Mouse (Mus musculus) hematopoietic stem cell, adult 5-6 weeks (primary cell): ENCODE measurements around the gene Sh3d19. TPM values are rescaled to one million over a fixed set of nuclear protein-coding genes. Genes with fewer than 3 reads are reported as not detected.

Source experiments
- ATAC-seq, 2 experiments: fragments of 125-278 bp in 1 of 2; replicated peaks in 1 of 2; 2 replicates each; pipeline ENCODE4 v1.8.0; 2016 to 2017; ENCODE audit warnings: inconsistent platforms in 2 of 2, mild to moderate bottlenecking in 2 of 2, moderate number of reproducible peaks in 2 of 2, low read depth in 1 of 2, moderate TSS enrichment in 1 of 2; ENCODE audit not compliant: low FRiP score in 2 of 2, poor library complexity in 2 of 2, severe bottlenecking in 2 of 2, insufficient read depth in 1 of 2, low TSS enrichment in 1 of 2
- total RNA-seq: library from RNA; stranded (forward); fragments of 172-1452, 232-1000 nt; gene quantifications from 2 replicates; pipeline ENCODE4 v1.2.3, GENCODE M21; 2017

The Sh3d19 gene
- total RNA-seq: 3.3 and 4.3 TPM in 2 replicates

DNA sequence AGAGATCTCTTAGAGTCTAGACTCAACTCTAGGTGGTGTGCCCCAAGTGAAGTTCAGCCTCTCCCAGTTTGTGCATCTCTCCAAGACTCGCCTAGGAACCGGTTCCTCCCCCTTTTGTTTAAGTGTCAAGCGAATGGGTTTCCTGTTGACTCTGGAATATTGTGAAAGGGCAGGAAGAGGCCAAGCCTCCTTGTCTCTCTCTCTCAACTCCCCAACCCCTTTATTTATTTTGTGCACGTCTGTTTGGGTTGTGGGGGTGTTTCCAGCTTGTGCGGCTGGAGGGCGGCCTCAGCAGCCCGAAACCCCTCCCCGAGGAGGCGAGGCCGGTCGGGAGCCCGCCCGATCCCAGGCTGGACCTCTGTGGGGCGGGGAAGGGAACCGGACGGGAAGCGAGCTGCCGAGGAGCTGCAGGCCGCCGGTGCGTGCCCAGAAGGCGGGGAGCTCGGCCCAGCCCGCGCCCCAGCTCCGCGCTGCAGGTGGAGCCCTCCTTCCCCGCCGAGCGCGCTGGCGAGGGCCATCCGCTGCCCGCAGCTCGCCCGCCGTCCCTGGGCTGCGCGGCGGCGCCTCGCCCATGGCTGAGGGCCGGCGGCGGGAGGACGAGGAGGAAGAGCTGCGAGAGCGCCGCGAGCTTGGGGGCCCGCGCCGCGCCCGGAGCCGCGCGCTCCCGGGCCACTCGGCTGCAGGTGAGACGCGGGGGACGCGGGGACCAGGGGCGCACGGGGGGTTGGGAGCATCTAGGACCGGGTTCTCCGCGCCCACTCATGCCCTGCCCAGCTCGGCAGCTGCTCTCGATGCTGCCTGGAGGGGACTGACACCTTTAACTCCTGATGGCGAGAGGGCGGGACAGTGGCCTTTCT lies at the start of gene Sh3d19:
Sh3d19 (plus strand) TSS at position 368 of the 857 bp plus-strand sequence.
- peak in 1 of 2 experiments; percentile 60; a peak in 2 of 4 replicates for ATAC-seq

- ATAC-seq: no peak
Observed at GRCm38 (mm10) chr3:85922331-85922730, 48.6 kb upstream of the Sh3d19 start.

GRCm38 (mm10) chr3:85923343-85923742 lies 47.6 kb upstream of the Sh3d19 start:
- ATAC-seq: no peak

DNA sequence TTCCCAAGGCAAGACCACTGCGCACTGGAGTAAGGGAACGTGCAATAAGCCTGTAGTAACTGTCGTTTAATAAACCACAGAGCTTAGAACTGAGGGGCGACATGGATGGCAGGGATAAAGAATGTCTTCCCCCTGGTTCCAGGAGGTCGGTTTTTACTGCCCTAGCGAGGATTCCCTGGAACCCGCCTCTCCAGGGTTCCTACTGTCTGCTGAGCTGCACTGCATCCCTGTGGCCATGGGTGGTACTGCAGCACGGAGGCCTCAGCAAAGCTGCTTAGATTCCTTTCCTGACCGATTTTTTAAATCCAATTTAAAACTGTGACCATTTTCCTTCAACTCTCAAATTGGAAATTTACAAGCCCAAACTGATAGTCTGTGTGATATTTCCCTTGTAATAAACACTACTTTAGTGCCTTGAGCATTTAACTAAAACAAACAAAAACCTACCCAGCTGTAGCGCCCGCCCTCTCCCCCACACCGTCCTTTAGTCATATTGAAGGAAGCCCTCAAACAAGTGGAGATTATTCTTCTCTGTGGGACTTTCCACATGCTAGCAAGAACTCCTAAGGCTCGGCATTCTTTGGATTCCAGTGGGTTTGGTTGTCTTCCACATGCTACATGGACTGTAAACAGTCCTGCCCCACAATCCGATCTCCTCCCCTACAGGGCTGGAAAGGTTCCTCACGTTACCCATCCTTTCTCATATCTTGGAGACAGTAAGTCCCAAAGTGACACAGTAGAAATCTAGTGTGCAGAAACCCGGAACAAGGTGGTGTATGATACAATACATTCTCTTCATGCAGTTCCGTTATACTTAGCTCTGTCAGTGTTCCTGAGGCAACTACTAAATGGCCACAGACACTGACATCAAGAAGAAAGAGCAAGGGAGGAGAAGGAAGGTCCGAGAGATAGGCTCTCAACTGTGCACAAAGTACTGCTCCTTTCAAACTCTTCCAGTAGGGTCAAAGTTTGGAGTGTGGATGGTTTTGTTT lies 46.7 kb upstream of the Sh3d19 start:
- peak; percentile 71 to 82; a peak in 3 of 4 replicates for ATAC-seq

- no peak for ATAC-seq
Observed at GRCm38 (mm10) chr3:85927296-85927695, 43.6 kb upstream of the Sh3d19 start.

DNA sequence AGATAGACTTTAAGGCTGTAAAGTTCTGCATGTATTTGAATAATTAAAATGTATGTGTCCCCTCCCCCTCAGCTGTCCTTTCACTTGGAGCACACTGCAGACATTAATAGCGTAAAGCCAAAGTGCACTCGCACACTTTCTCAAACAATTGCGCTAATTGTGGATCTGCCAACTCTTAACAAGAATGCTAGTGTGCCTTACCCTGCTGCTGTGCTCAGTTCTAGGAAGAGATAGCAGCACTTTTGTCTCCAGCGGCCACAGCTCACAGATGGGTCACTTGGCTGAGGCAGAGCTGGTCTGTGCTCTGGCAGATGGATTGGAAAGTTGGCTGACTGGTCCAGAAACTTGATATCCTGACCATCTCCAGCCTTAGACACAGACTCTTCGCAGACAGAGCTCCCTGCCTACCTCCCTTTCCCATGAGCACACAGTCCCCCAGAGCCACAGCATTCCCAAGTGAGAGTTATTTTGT lies 42.7 kb upstream of the Sh3d19 start:
- no peak for ATAC-seq

DNA sequence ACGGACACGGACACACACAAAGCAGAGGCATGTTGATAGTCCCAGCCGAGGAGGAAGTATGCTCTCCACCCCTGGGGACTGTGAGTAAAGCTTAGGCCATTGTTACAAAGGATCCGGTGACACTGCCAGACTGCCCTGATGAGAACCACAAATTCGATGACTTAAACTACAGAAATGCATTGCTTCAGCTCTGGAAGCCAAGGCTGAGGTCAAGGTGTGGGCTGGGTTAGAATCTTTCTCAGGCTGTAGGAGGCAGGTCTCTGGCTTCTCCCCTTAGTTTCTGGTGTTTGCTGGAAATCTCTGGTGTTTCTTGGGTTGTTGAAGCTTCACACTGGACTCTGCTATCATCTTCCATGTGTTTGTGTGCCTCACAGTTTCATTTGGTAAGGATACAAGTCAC lies 41.2 kb upstream of the Sh3d19 start:
- no peak for ATAC-seq

DNA sequence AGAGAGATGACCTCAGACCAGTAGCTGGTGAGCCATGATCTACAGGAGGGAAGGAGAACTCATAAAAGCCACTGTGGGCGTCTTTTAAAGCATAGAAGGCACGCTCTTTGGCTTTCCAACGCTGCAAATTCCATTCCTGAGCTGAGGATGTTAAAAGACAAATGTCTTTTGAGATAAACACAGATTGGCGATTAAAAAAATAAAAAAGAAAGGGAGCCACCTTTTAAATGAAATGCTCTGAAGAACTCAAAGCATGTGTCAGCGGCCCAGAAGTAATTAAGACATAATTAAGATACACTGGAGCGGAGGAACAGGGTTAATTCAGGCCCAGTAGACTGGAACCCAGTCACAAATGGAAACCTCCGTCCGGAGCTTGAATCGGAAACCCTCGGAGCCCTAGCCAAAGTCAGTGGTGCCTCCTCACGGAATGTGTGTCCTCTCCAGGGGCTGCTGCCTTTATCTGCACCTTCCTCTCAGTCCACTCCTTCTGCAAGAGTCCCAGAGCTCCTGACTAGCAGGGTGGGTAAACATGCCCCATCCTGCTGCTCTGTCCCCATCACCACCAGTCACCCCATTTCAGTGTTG lies 40.1 kb upstream of the Sh3d19 start:
- no peak for ATAC-seq

GRCm38 (mm10) chr3:85931859-85932258 lies 39.0 kb upstream of the Sh3d19 start:
- ATAC-seq: no peak

- ATAC-seq: no peak
Observed at GRCm38 (mm10) chr3:85933586-85933985, 37.3 kb upstream of the Sh3d19 start.

DNA sequence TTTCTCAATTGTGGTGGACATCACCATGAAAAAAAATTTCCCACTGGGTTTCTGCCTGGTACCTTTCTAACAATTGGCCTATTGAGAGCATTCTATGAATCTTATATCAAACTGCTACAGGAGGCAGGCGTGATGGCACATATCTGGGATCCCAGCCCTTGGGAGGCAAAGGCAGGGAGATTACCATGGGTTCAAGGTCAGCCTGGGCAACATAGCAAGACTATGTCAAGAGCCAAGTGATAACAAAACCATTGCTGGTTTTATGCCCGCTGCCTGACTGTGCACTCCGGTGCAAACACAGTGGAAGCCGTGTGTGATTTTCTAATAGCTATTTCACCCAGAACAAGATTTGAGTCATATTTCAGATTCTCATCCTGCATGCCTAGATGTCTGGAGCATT lies 20.0 kb upstream of the Sh3d19 start:
- no peak for ATAC-seq

- ATAC-seq: no peak
Observed at GRCm38 (mm10) chr3:85952696-85953283, 18.1 kb upstream of the Sh3d19 start.

DNA sequence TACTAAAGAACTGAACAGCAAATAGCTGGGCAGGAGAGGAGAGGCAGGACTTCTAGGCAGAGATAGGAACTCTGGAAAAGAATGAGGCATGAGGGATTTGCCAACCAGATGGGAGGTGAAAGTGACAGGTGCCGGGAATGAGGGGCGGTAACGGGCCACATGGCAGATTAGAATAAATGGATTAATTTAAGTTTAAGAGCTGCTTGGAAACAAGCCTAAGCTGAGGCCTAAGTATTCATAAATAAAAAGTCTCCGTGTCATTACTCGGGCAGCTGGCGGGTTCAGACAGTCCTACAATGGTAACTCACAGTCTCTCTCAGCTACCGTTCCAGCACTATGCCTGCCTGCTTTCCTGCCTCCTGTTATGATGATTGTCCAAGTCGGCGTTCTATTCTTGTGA lies 15.6 kb upstream of the Sh3d19 start:
- ATAC-seq: no peak

- no peak for ATAC-seq
Observed at GRCm38 (mm10) chr3:85955704-85956103, 15.2 kb upstream of the Sh3d19 start.

DNA sequence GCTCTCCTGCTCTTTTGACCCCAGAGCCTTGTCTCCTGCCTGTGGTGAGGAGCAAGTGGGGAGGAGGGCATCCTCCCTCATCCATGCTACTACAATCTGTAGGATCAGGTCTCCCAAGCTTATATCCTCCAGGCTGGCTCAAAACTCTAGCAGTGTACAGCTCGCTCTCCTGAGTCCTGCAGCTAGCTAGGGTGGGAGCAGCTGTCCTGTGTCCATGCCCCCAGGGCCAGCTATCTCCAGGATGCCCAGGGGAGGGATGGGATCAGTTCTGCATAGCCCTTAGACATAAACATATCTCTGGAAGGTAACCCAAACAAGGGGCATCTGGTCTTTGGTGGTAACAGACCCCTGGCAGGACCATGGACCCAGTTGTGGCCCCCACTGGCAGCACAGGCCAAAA lies 11.2 kb upstream of the Sh3d19 start:
- ATAC-seq: no peak

GRCm38 (mm10) chr3:85961134-85961533 lies 9.8 kb upstream of the Sh3d19 start:
- ATAC-seq: no peak

- ATAC-seq: no peak
Observed at GRCm38 (mm10) chr3:85965479-85965878, 5.4 kb upstream of the Sh3d19 start.
